Mouse (Mus musculus): ENCODE measurements around the gene Olfr716.
"Not testable (repeated sequence)": the region's sequence is repeated elsewhere in the genome, so short reads cannot be mapped to it uniquely, and the experiment has no call there.

- TF ChIP-seq CTCF (IDR thresholded peaks at IDR 0.05; ENCODE audit: control insufficient read depth, insufficient read depth, insufficient replicate concordance, low read depth, low read length); POLR2A (IDR thresholded peaks at IDR 0.05; ENCODE audit: control insufficient read depth, low read depth, low read length): not testable (repeated sequence)
Observed at GRCm38 (mm10) chr7:107130983-107131382, 7.1 kb upstream of the Olfr716 start, which contains the start of gene Olfr715.

Data from testis, adult 2 months (tissue).